Mouse (Mus musculus) CH12.LX (cell line): ENCODE measurements around the gene Lat.

Experiments used
- CHD2 ChIP-seq: IDR thresholded peaks from 2 replicates; pipeline ENCODE4 v1.6.1; 2011; ENCODE audit warnings: low read length, improper control_type of control experiment
- ELF1 ChIP-seq: IDR thresholded peaks from 2 replicates; pipeline ENCODE4 v1.6.1; 2014; ENCODE audit warnings: low read depth, mild to moderate bottlenecking, inconsistent platforms, low read length, improper control_type of control experiment

- no peak for TF ChIP-seq ELF1
- no peak for TF ChIP-seq CHD2
Measured at GRCm38 (mm10) chr7:126418496-126418895, 49.1 kb upstream of the Lat start.
